Mouse (Mus musculus) ovary, postnatal 14 days (tissue): ENCODE measurements at regions not wholly inside any gene's neighbourhood (a gene's known extent, or its start where the extent isn't known, plus 50 kb on each side); places are given as distances from the start of the nearest gene placed in this dataset.
"Not testable (repeated sequence)": the region's sequence is repeated elsewhere in the genome, so short reads cannot be mapped to it uniquely, and the experiment has no call there.

Experiments used
- DNase-seq: peaks from one replicate; pipeline ENCODE4 v3.0.0; 2022; ENCODE audit warnings: low spot score

DNA sequence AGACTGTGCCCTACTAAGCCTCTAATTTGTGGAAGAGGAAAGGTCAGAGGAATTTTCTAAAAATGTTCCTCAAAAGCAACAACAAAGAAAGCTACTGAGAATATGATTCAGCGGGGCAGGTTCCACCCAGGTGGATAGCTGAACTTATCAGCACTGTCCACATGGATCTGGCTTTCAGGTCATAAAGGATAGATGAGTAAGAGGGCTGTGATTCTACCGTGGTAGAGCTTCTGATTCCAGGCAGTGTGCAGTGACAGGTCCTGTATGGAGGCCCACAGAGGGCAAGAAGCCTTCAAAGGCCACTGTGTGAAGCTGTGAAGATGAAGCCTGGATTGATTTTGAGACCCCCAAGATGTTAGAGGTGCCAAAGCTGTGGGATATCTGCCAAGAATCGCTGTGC, 51.8 kb downstream of the Teddm3 start:
- not testable (repeated sequence) for DNase-seq

DNA sequence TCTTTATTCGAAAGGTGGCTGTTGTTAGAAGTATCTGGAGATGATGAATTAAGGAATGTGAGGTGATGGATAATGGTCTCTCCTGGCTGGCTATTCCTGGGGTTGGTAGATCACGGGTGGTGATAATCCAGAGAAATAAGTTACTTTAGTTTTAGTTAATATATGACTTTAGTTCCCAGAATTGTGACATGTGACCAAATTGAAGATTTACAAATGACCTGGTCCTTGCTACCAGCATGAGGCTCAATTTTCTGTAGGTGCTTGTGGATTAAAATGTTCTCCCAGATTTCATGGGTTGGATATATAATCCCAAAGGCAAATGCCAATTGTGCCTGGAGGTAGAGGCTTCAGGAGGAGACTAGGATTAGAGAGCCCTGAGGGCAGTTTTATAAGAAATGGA, 53.7 kb downstream of the Teddm3 start:
- DNase-seq, result not testable (repeated sequence)

DNA sequence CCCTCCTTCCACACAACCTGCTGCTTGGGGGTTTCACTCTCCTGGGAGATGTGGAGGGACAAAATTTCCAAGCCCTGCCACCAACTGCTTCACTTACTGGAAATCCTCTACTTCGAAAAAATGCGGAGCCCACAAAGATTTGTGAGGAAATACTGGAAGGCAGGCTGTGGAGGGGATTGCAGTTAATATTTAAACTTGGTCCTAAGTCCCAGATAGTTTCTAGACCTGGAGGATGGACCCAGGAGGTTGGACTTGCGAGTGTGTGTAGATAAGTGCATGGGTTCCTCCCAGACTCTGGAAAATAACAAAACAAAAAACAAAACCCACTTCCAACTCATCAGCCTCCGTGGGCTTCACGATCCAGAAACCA, 79.0 kb downstream of the Teddm3 start:
- DNase-seq, result no peak

DNA sequence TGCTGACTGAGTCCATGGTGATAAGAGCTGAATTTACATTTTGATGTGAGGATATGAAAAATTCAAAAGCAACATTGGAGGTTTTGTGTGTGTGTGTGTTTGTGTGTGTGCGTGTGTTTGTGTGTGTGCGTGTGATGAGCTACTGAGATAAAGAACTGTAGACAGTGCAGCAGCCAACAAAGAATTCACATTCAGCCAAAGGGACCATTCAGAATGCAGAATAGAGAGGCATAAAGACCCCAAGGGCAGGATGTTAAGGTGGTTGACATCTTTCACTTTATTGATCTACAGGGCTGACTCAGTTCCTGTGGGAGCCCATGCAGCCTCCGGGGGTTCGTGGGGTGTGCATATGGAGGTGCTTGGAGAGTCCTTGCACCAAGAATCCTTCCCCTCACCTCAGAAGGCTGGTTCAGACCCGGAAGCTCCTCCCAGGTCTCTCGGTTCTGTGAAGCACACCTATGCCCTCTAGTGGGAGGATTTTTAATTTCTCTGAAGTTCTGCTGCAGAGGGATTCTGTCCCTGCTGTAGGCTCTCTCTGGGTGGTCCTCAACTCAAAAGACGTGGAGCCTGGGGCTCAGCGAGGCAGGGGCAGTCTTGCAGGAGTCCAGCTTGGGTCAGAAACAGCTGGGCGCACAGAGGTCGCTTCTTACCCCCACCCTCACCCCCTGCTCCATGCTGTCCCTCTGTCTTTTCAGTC, 79.6 kb downstream of the Teddm3 start:
- not testable (repeated sequence) for DNase-seq

DNA sequence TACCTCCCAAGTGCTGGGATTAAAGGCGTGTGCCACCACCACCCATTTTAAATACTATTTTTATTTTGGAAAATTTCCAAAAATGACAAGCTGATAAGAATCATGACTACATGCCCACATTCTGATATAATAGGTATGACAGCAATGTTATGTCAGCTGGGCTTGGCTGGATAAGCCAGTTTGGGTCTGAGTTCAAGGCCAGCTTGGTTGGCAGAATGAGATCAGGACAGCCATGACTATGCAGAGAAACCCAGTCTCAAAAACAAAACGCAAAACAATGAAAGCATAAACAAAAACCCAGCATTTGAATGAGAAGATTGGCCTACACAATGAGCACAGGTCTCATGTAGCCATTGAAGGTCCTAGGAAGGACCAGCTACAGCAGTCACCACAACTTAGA, 93.6 kb downstream of the Teddm3 start:
- DNase-seq, result no peak

DNA sequence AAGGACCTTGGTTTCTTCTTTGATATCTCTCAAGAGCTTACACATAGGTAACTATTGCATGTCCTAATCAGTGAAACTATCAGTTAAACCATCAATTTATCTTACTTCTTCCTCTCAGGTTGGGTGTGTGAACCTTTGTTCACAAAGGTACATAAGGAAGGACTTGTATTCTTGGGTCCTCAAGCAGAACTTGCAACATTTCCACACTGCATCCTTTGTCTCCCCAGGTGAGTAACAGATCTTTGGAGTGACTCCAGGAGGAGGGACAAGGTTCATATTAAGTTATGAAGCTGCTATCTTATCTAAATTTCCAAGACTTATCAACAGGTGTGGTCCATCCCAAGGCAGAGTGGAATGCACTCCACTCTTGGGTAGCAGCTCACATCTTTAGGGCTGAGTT, 99.0 kb downstream of the Teddm3 start:
- no peak for DNase-seq

DNA sequence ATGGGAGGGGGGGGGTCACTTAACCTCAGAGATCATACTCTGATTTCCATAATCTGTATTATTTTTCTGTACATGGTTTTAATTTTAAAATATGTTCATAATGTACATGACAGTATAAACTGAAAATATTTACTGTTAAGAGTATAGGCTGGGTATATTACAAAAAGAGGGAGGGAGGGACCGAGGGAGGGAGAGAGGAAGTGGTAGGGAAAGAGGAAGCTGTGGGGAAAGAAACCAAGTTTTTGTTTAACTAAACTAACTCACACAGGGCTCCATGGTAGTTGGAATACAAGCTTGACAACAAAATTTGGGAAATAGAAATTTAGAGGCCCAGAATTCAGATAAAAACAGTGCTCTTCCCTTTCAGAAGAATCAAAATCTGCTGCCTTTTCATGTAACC, 131.7 kb downstream of the Teddm3 start:
- DNase-seq, result not testable (repeated sequence)

DNA sequence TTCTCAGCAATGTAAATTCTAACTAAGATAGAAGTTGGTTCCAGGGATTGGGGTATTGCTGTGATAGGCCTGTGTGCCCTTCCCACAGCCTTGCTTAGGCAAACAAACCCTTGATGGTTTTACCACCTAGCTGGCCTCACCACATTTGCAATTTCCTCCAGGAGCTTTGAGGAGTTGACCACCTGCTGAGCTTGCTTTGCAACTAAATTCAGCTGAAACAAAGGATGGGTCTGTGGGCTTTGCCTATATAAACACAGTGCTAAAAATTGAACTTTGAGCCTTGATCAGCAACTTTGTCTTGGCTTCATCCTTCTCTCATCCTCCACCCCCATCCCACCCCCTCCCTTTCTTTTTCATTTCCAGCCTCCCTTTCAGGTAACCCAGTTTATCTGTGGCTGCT, 148.9 kb downstream of the Teddm3 start:
- DNase-seq, result no peak

DNA sequence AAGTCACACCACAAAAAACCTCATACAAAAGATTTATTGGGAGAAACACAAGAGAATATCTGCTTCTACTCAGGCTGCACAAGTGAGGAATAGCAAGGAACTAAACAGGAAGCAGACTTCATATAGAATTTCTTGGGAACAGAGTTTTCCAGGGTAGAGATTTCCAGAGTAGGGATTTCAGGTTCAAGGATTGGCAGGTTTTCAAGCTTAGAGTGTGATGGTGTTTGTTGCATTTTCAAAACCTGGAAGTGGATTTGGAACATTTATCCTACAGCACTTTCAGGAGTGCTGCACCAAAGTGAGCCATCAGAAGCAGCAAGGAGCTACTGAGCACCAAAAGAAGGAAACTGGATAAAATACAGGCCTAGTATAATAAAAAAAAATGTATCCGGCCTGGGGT, 152.7 kb downstream of the Teddm3 start:
- no peak for DNase-seq

DNA sequence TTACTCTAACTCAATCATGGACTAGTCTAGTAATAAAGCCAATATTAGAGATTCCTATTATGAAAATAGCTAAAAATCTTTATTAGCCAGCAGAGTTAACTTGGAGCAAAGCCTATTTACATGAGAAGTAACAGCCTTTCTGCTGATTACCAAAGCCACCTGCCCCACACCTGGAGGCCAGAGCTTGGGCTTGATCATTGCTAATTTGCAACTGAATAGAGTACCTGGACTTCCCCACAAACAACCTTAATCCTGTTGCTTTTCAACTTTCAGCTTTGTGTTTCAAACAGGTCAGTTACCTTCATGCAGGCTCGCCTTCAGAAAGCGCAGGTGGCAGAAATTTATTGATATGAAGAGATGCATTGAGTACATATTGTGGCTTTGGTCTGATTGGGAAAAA, 163.3 kb downstream of the Teddm3 start:
- DNase-seq, result no peak

DNA sequence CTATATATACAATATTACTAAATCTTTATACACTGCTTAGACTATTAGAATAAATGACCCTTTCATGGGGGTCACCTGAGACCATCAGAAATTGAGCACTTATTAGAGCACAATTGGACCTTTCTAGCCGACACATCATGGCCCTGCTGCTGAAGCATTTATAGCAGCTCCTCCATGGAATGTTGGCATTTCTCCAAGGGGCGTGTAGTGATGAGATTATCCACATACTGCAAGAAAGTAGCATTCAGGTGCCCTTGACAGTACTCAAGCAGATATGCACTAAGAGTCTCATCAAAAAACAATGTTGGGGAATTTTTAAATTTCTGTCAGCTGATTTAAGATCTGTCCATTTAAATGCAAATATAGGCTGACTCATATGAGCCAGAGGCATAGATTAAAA, 178.4 kb downstream of the Teddm3 start:
- DNase-seq, result no peak

DNA sequence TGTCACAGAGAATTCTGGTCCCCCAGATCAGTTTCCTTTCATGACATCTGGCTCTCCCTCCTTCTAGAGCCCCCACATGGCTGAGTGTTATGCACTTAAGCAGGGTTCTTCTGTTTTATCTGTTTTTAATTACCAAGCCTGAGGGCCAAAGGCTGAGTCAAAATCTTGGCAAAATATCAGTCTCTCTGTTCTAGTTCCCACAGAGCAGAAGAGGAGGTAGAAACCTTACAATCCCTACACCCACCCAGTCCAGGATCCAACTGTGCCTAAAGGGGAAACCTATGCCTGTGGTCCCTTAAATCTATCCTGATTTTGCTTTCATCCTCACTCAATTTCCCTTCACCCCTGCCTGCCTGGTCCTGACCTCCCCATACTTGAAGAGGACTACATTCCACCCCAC, 181.4 kb downstream of the Teddm3 start:
- DNase-seq, result peak; percentile 2

DNA sequence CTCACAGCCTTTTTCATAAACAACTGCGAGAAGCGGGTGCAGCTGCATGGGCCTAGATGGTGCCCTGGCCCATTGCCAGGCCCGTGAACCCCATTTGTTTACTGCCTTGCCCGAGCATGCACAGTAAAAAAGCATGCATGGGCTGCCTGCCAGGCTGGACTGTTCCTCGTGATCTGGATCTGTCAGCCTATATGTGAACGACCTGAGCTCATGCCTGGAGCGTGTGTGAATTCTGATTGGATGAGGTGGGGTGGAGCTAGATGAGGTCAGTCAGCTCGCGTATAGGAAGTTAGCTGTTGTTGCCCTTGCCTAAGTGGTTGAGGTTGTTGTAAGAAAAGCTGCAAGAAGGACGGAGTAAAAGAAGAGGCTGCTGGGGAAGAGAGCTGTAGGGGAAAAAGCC, 194.9 kb downstream of the Teddm3 start:
- no peak for DNase-seq

DNA sequence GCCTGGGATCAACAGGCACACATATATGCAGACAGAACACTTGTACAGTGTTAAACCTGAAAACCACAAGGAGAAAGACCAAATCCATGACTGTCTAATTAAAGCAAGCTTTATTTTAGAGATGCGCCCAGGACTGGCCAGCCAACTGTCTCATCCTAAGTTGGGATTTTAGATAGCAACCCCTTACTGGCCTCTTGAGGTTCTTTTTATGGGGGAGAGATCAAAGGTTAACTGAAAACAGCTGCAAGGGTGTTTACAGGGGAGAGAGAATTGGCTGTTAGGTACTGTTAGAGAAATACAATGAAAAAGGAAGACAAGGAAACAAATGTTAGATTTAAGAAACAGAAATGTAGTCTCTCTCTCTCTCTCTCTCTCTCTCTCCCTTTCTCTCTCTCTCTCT, 202.4 kb upstream of the Thpo start:
- no peak for DNase-seq

DNA sequence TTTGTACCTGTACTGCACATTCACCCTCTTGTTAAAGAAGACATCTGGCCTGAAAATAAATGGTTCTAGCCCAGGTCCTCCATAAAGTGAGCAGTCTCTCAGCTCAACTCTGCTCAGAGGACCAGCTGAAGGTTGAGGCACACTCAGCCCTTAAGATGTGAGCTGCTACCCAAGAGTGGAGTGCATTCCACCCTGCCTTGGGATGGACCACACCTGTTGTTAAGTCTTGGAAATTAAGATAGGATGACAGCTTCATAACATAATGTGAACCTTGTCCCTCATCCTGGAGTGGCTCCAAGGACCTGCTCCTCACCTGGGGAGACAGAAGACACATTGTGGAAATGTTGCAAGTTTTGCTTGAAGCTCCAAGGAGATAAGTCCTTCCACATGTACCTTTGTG, 200.5 kb upstream of the Thpo start:
- not testable (repeated sequence) for DNase-seq

DNA sequence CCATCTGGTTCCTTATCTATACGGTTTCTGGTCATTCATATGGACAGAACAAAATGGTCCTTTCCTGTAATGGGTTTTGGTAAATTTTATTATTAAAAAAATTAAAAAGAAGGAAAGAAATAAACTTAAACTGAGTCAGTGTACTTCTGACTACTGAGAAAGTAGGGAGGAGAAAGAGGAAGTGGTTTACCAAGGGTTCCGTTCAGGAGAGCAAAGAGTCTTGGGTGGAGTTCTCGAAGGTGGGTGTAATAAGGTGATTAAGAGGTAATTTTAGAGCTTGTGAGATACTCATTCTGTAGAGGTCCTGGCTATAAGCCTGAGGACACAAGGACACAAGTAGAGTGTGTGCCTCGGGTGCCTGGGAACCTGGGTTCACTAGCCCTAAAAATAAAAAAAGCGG, 195.7 kb upstream of the Thpo start:
- DNase-seq, result not testable (repeated sequence)

DNA sequence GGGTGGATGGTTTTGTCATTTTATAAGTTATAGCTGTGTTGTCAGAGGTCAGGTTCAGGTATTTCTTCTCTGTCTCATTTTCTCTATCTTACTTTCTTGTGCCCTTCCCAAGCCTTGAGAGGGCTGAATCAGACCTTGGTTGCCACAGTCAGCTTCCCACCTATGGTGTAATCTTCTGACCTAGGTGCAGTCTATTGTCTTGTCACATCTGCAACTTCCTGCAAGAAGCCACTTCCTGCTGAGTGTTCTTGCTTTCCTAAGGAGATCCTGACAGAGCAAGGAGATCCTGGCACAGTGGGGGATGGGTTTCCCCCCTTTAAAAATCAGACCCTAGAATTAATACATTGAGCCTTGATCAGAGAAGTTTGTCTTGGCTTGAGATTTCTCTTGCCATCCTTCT, 191.5 kb upstream of the Thpo start:
- not testable (repeated sequence) for DNase-seq

DNA sequence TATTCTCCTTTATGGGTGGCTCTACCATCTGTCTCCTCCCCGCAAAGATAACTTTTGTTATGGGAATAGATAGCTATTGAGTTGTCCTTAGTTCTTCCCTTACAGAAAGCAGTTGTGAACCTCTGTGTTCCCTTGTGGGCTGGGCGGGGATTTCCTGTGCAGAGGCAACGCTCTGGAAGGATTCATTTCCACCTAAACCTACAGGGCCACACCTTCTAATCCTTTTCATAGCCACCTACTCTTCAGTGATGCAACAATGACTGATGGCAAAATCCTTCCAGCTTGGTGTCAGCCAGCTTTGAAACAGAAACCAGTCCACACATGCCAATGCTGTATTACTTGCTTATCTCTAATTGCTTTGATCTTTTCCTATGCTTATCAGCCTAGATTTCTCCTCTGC, 176.6 kb upstream of the Thpo start:
- not testable (repeated sequence) for DNase-seq

DNA sequence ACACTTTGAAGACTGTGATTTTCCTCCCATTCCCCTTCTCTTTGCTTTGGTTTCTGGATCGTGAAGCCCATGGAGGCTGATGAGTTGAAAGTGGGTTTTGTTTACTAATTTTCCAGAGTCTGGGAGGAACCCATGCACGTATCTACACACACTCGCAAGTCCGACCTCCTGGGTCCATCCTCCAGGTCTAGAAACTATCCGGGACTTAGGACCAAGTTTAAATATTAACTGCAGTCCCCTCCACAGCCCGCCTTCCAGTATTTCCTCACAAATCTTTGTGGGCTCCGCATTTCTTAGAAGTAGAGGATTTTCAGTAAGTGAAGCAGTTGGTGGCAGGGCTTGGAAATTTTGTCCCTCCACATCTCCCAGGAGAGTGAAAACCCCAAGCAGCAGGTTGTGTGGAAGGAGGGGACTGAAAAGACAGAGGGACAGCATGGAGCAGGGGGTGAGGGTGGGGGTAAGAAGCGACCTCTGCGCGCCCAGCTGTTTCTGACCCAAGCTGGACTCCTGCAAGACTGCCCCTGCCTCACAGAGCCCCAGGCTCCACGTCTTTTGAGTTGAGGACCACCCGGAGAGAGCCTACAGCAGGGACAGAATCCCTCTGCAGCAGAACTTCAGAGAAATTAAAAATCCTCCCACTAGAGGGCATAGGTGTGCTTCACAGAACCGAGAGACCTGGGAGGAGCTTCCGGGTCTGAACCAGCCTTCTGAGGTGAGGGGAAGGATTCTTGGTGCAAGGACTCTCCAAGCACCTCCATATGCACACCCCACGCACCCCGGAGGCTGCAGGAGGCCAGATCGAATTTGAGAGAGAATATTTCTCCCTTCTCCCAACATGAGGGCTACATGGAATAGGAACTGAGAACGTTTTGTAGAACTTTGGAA, 174.4 kb upstream of the Thpo start:
- DNase-seq, result not testable (repeated sequence)

DNA sequence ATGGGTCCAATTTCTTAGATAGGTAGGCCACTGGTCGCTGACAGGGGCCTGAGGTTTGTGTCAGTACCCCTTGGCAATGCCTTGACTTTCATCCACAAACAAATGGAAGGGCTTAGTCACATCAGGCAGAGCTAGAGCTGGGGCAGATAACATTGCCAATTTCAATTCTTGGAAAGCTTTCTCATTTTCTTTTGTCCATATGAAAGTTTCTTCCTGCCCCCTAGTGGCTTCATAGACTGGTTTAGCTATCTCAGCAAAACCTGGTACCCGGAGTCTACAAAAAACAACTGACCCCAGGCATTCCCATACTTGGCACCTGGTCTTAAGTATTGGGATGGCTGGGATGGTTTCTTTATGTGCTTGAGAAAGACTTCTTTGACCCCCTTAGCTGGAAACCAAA, 161.4 kb upstream of the Thpo start:
- DNase-seq, result no peak

DNA sequence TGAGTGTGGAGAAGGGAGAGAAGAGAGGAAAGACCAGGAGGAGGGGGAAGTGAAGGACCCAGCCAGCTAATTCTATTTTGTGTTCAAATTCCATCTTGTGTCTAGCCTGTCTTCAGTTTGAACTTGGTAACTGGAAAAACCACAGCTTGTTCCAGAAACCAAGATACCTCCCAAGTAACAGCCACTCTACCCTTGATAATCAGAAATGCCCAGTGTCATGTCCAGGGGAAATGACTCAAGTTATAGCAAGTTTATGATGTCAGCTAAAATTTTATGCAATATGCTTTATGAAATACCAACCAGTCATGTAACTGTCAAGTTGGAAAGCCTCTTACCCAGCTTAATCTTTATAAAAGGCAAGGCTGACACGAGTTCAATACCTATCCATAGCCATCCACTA, 137.4 kb upstream of the Thpo start:
- DNase-seq, result no peak

DNA sequence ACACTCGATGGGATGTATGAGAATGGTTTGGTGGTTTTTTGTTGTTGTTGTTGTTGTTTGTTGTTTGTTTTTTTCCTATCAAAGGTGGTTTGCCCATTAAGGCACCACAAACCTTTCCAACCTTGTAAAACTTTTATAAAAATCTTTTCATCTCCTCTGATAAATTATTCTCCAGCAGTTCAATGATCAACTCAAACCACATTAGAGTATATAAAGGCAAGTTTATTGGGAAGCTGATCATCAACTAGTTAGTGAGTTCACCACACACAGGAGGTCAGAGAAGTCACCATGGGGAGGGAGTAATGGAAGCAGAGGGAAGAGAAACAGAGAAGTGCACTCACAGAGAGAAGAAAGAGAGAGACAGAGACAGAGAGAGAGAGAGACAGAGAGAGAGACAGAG, 132.5 kb upstream of the Thpo start:
- DNase-seq, result no peak

DNA sequence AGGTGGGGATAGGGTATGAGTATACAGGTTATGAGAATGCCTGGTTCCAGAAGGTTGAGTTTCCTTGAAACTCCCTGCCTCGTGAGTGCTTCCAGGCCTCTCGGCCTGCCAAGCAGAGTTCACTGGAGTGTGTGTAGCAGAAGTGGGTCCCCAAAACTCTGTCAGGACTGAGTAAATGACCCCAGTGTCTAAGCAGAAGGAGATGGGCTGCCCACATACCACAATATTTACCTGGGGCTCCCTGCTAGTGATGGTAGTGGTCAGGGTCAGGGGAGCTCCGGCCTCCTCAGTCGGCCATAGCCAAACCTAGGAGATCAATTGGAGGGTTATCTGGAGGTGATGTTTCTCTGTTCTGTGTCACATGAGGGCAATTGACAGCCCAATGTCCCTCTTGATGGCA, 126.9 kb upstream of the Thpo start:
- no peak for DNase-seq

DNA sequence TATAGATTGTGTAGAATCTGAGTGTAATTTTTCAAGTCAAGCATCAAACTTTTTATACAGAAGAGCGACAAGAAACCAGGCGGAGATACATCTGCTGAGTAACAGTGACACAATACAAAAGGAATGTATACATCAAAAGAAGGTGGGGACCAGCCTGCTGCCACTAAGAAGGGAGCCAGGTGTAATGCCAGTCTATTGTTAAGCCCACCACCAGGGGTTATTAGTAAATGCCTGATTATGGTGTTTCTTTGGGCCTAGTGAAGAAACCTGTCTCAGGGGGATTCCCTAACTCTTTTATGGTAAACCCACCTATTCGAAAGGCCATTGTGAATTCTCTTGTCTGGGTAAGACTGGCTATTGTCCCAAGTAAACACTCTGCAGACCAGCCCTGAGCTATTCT, 126.3 kb upstream of the Thpo start:
- DNase-seq, result not testable (repeated sequence)
